Mouse (Mus musculus) cerebellum, adult 2 months (tissue): ENCODE measurements around the gene Ttyh3. TPM values are rescaled to one million over a fixed set of nuclear protein-coding genes. Genes with fewer than 3 reads are reported as not detected.

ENCODE experiments used
- DNase-seq, 2 experiments: peaks; one replicate each; pipeline ENCODE4 v3.0.0; 2021
- H3K27ac ChIP-seq: fragments of 200-500 bp; 2 replicates; pipeline ENCODE4 v1.5.1; 2012; ENCODE audit warnings: low read length, control low read depth, inconsistent platforms; ENCODE audit not compliant: insufficient read depth
- H3K27me3 ChIP-seq: fragments of 200-500 bp; 2 replicates; pipeline ENCODE4 v1.6.1; 2012; ENCODE audit warnings: inconsistent platforms, mild to moderate bottlenecking, low read length, moderate library complexity; ENCODE audit not compliant: control insufficient read depth, insufficient read depth
- H3K4me1 ChIP-seq: fragments of 200-500 bp; 2 replicates; pipeline ENCODE4 v1.6.1; 2011; ENCODE audit warnings: low read length; ENCODE audit not compliant: control insufficient read depth, insufficient read depth
- H3K4me3 ChIP-seq: fragments of 200-500 bp; replicated peaks from 2 replicates; pipeline ENCODE3; 2011; ENCODE audit warnings: mild to moderate bottlenecking, low read depth, low read length, control low read depth; ENCODE audit not compliant: insufficient read depth
- CTCF ChIP-seq: fragments of 200-500 bp; IDR thresholded peaks from 2 replicates; pipeline ENCODE4 v1.5.1; 2011; ENCODE audit warnings: low read depth, mild to moderate bottlenecking, control low read depth, low read length, moderate library complexity, borderline replicate concordance; ENCODE audit not compliant: insufficient read depth
- POLR2A ChIP-seq: fragments of 200-500 bp; IDR thresholded peaks from 2 replicates; pipeline ENCODE4 v1.6.1; 2011; ENCODE audit warnings: low read length, control low read depth, borderline replicate concordance; ENCODE audit not compliant: insufficient read depth
- WGBS: fragments of 180-500 bp; shearing (Covaris S2); methylation state at CpG from one replicate; pipeline ENCODE4 v1.1.7; 2018; 5-methylcytosine and 5-hydroxymethylcytosine counted together
- polyA plus RNA-seq: library from polyadenylated mRNA; depleted of rRNA; stranded (reverse); fragments of >200 nt; gene quantifications from 2 replicates; pipeline ENCODE4 v1.2.3, GENCODE M21; 2012

Gene Ttyh3
- polyA plus RNA-seq, 1 experiment: 86.0 TPM

DNA sequence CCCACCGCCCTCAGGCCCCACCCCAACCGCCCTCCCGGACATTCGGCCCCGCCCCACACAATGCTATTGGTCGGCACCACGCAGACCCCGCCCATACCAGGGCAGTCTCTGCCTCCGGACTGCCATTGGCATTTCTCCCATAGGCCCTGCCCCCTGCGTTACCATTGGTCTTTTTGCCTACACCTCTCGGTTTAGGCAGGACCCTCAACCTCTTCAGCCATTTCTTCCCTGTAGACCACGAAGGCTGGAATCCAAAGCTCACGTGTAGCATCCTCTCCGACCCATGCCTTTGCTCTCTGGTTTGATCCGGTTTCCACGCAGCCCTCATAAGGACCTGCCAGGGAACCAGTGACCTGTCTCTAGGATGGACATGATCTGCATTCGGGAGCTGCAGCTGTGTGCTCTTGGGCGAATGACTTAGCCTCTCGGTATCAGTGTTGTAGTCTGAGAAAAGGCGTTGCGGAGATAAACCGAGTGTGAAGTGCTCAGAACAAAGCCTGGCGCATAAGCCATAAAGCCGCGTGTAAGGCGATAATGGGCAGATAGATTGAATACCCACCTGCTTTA, 353 bp upstream of the Ttyh3 start:
- 7% methylated on average over 26 of the region's 26 CpGs for WGBS

DNA sequence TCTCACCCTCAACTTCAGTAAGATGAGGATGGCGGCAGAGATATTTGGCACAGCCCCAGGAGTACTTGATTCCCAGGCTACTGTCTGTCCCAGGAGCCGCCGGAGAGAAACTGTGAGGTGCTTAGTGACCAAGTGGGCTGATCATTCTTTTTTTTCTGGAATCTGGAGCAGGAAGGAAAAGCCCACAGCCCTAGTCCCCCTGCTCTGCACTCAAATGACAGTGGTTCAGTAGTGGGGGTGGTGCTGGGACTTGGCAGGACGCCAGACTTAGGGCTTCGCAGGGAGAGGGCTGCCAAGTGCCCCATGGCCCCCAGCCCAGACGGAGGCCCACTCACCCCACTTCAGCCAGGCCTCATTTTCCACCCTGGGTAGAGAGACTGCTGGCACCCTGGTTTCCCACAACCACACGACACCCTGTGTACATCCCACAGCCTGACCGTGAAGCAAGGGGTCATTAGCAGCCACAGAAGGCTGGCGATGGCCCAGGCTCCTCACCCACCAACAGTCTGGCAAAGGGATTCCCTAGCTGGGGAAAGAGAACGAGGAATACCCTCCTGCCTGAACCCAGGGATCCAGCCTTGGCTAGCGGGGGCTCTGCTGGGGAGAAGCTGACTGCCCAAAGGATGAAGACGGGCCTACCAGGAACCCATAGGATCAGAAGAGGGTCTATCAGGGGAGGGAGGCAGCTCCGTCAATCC, 861 bp downstream of the Ttyh3 start:
- WGBS: 1% methylated on average over 13 of the region's 13 CpGs
- Histone ChIP-seq H3K27ac (peak overlapping the region; percentile 78), H3K27me3 (no peaks in the 10 kb centered on the region), H3K4me1 (peaks cover 17% of the 10 kb centered on the region), H3K4me3 (peak overlapping the region; percentile 97)
- peak; percentile 64 to 68 for DNase-seq
- TF ChIP-seq POLR2A: no peak
- TF ChIP-seq CTCF: no peak

More for the DNA sequence above, 353 bp upstream of the Ttyh3 start:
- TF ChIP-seq CTCF (no peak), POLR2A (peak; percentile 55; the same call in 1 of the 2 replicates)
- H3K4me3 ChIP-seq: peak overlapping the region; percentile 90
- DNase-seq: peak; percentile 97 to 98
- 0 out of 2 replicates have a peak overlapping the region, but pooled peaks have one; percentile 17 for H3K27ac ChIP-seq
- H3K27me3 ChIP-seq: no peaks in the 10 kb centered on the region
- H3K4me1 ChIP-seq: peaks cover 17% of the 10 kb centered on the region

DNA sequence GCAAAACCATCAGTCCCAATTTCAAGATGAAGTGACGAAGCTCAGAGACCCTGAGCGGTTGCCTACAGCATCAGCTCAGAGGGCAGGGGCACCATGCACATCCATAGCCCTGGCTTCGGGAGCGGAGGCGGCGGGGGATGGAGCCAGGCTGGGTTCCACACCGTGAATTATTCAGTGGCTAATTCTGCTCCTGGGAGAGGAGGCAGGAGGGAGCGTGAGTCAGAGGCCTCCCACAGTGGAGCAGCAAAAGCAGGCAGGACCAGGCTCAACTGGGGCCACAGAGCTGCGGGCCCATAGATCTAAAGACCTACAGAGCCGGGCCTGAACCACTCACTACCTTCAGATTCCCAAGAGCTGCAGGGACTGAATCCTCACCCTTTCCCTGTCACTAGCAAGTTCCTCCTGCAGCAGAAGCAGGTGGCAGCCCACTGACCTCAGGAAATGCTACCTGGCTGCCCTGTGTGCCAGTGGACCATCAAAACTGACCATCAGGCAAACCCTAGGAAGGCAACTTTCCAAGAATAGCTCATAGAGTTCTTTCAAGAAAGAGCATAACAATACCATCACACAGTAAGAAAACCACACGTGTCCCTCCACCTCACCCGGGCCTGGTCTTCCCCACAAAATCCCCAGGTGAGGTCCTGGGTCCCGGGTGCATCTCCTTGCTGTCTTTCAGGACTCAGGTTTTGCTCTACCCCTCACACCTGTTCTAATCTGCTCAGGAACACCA, 1.6 kb downstream of the Ttyh3 start:
- Histone ChIP-seq H3K27ac (peak overlapping the region; percentile 78), H3K4me3 (peak overlapping the region; percentile 97), H3K27me3 (no peaks in the 10 kb centered on the region), H3K4me1 (peaks cover 20% of the 10 kb centered on the region)
- peak; percentile 71 to 78 for DNase-seq
- no peak for TF ChIP-seq CTCF
- no peak for TF ChIP-seq POLR2A
- WGBS: 15% methylated on average over 13 of the region's 13 CpGs

DNA sequence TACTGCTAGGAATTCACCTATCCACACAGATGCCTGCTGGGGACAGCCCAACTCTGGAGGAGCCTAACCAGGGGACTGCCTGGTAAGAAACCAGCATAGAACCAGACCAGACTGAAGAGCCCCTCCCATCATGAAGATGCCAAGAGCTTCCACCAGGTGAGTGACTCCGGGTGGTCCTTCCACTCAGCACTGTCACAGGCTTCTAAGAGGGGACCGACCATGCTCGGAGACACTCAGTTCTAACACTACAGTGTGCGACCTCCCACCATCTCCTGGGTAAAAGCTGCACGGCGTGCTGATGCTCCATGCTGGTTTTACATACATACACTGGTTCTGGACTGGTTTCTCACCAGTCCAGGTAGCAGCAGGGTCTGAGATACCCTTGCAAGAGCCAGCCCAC, 2.7 kb downstream of the Ttyh3 start:
- WGBS: 57% methylated on average over 6 of the region's 6 CpGs
- H3K4me3 ChIP-seq: peak overlapping the region; percentile 97
- no peak overlapping the region for H3K27ac ChIP-seq

DNA sequence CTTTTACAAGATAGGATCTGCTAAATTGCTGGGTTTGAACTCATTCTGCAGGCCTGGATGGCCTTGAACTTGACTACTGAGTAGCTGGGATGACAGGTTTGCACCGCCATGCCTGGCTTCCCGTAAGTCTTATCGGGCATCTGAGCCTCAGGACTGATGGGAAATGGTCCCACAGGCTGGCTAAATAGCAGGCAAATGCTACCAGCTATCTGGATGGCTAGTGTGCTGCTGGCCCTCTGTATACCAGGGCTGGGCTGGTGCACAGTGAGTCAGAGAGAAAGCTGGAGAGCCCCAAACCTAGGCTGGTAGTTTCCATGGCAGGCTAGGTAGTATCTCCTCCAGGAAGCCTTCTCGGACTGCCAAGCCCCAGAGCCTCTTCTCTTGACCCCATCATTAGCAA, 3.4 kb downstream of the Ttyh3 start:
- TF ChIP-seq POLR2A (no peak), CTCF (no peak)
- H3K4me3 ChIP-seq: no peak overlapping the region
- DNase-seq: no peak
- H3K4me1 ChIP-seq: peaks cover 31% of the 10 kb centered on the region
- H3K27me3 ChIP-seq: no peaks in the 10 kb centered on the region
- no peak overlapping the region for H3K27ac ChIP-seq
- WGBS: 78% methylated on average over 4 of the region's 4 CpGs

More for the DNA sequence above, 2.7 kb downstream of the Ttyh3 start:
- Histone ChIP-seq H3K4me1 (peaks cover 30% of the 10 kb centered on the region), H3K27me3 (no peaks in the 10 kb centered on the region)
- TF ChIP-seq CTCF: no peak
- no peak for TF ChIP-seq POLR2A
- DNase-seq: no peak

DNA sequence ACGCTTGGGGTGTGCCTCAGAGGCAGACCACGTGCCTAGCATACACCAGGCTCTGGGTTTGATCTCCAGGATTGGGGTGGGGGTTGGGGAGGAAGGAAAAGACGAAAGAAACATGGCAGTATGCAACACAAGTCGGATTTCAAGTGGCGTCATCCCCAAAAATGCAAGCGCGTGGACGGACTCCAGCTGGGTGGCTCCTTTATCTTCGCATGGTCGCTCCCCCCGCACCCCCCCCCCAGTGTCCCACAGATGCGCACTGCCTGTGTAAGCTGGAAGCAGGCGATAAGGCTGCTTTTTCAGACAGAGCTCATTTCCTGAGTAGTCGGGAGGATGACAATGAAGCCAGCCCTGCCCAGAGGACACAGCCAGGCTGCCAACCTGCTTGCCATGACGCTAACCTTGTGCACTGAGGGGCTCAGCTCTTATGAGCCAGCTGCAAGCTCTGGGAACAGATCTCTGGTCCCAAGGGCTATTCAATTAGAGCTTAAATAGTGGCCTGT, 4.1 kb downstream of the Ttyh3 start:
- TF ChIP-seq CTCF (no peak), POLR2A (no peak)
- no peak for DNase-seq
- Histone ChIP-seq H3K27ac (no peak overlapping the region), H3K27me3 (no peaks in the 10 kb centered on the region), H3K4me3 (no peak overlapping the region), H3K4me1 (peaks cover 38% of the 10 kb centered on the region)
- WGBS: 55% methylated on average over 15 of the region's 15 CpGs

DNA sequence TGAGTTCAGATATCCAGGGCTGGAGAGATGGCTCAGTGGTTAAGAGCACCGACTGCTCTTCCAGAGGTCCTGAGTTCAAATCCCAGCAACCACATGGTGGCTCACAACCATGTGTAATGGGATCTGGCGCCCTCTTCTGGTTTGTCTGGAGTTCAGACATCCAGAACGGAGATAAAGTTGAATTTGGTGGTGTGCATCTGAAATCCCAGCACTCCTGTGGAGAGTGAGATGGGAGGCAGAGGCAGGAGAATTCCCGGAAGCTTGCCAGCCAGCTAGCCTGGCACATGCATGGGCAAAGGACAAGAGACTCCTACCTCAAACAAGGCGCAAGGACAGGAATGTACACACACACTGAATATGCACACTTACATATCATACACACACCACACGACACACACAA, 4.6 kb downstream of the Ttyh3 start:
- peaks cover 42% of the 10 kb centered on the region for H3K4me1 ChIP-seq
- 90% methylated on average over 6 of the region's 6 CpGs for WGBS
- no peak for DNase-seq
- no peak overlapping the region for H3K4me3 ChIP-seq
- H3K27me3 ChIP-seq: no peaks in the 10 kb centered on the region
- TF ChIP-seq CTCF: no peak
- TF ChIP-seq POLR2A: no peak
- no peak overlapping the region for H3K27ac ChIP-seq
